Mouse (Mus musculus) erythroblast, embryonic 14.5 days (primary cell): ENCODE measurements around the gene Mmp11. TPM values are rescaled to one million over a fixed set of nuclear protein-coding genes. Genes with fewer than 3 reads are reported as not detected.

Source experiments
- H3K27me3 ChIP-seq: 2 replicates; pipeline ENCODE4 v1.6.1; 2012; ENCODE audit warnings: inconsistent platforms; ENCODE audit not compliant: control insufficient read depth
- H3K36me3 ChIP-seq: 2 replicates; pipeline ENCODE4 v1.6.1; 2012; ENCODE audit warnings: mild to moderate bottlenecking, inconsistent platforms; ENCODE audit not compliant: control insufficient read depth
- H3K4me1 ChIP-seq: 2 replicates; pipeline ENCODE4 v1.6.1; 2012; ENCODE audit warnings: inconsistent platforms; ENCODE audit not compliant: control insufficient read depth
- H3K4me3 ChIP-seq: replicated peaks from 2 replicates; pipeline ENCODE3; 2012; ENCODE audit warnings: moderate library complexity, mild to moderate bottlenecking, inconsistent platforms
- H3K9me3 ChIP-seq: 2 replicates; pipeline ENCODE4 v1.6.1; 2012; ENCODE audit warnings: low read length, inconsistent platforms, mixed read lengths; ENCODE audit not compliant: control insufficient read depth
- GATA1 ChIP-seq: IDR thresholded peaks from 2 replicates; pipeline ENCODE4 v1.6.1; 2012; ENCODE audit warnings: low read length, inconsistent platforms, mixed read lengths
- TAL1 ChIP-seq: IDR thresholded peaks from 3 replicates; pipeline ENCODE4 v1.6.1; 2012; ENCODE audit warnings: low read length, inconsistent platforms, mixed read lengths
- polyA plus RNA-seq: library from polyadenylated mRNA; stranded (reverse); fragments of >175 nt; gene quantifications from 2 replicates; pipeline ENCODE4 v1.2.3, GENCODE M21; 2012

Gene Mmp11
- polyA plus RNA-seq, 1 experiment: not detected

DNA sequence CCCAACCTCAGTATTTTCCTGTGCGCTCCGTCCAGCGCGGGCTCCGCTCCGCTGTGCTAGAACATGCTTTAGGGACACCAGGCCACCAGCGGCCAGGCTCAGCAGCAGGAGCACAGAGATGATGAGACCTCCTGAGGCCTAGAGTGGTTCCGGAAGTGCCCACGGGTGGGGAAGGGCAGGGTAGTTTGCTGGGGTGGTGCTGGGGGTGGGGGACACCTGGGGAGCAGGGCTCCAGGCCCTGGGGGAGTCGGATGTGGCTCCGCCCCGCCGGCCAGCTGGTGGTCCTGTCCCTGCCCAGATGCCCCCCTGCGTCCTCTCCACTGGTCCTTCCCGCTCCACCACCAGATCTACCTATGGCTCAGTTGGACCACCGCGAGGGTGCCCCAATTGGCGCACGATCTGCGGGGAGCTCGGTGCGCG is 14.5 kb upstream of the Mmp11 start:
- peaks cover 65% of the 10 kb centered on the region for H3K27me3 ChIP-seq

DNA sequence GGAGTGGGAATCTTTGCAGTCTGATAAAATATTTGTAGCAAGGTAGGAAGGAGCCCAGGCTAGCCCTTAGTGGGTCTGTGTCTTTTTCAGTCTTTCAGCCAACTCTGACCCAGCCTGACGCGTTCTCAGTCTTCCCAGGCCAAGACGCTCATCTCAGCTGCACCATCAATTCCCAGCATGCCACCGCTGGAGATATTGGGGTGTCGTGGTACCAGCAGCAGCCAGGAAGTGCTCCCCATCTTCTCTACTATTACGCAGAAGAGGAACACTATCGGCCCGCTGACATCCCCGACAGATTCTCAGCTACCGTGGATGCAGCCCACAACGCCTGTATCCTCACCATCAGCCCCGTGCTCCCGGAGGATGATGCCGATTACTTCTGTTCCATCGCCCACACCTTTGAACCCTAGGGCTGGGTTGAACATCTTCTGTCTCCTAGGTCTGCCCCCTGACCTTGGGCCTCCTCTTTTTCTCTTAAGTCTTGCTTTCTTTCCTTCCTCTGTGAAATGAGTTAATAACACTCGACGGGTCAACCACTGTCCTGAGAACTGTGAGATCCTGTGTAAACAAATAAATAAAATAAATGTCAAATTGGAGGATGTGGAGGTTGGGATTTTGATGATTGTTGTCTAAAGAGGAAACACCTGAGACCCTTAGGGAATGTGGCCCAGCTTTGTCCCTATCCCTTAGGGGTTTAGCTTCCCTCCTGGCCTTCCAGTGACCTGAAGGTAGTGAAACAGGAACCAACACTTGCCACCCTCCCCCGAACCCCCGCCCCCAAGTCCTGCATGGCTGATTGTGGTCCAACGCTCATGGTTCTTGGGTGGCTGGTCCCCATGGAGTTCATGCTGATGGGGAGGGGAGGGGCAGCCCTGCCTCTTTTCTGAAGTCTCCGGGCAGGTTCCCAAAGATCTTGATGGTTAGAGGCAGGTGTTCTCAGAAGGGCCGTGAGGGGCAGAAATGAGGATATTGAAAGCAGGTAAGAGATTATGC is 13.1 kb upstream of the Mmp11 start:
- Histone ChIP-seq H3K36me3 (no peaks in the 10 kb centered on the region), H3K9me3 (no peaks in the 10 kb centered on the region), H3K4me1 (peaks cover 18% of the 10 kb centered on the region), H3K27me3 (peaks cover 64% of the 10 kb centered on the region), H3K4me3 (no peak overlapping the region)
- TF ChIP-seq GATA1 (no peak), TAL1 (no peak)

More for the DNA sequence above, 14.5 kb upstream of the Mmp11 start:
- Histone ChIP-seq H3K9me3 (no peaks in the 10 kb centered on the region), H3K4me3 (peak overlapping the region; percentile 50), H3K4me1 (peaks cover 22% of the 10 kb centered on the region), H3K36me3 (no peaks in the 10 kb centered on the region)
- TF ChIP-seq GATA1 (no peak), TAL1 (no peak)

- Histone ChIP-seq H3K4me3 (no peak overlapping the region), H3K4me1 (peaks cover 19% of the 10 kb centered on the region), H3K9me3 (no peaks in the 10 kb centered on the region), H3K36me3 (no peaks in the 10 kb centered on the region), H3K27me3 (peaks cover 58% of the 10 kb centered on the region)
- no peak for TF ChIP-seq TAL1
- TF ChIP-seq GATA1: no peak
These were observed 11.8 kb upstream of the Mmp11 start for GRCm38 (mm10) chr10:75948079-75948478.

- Histone ChIP-seq H3K9me3 (no peaks in the 10 kb centered on the region), H3K36me3 (peaks cover 1% of the 10 kb centered on the region; the same call in 1 of the 2 replicates), H3K4me3 (no peak overlapping the region), H3K27me3 (peaks cover 49% of the 10 kb centered on the region), H3K4me1 (peaks cover 25% of the 10 kb centered on the region)
- no peak for TF ChIP-seq TAL1
- no peak for TF ChIP-seq GATA1
These were observed 9.6 kb upstream of the Mmp11 start for GRCm38 (mm10) chr10:75945896-75946295.

DNA sequence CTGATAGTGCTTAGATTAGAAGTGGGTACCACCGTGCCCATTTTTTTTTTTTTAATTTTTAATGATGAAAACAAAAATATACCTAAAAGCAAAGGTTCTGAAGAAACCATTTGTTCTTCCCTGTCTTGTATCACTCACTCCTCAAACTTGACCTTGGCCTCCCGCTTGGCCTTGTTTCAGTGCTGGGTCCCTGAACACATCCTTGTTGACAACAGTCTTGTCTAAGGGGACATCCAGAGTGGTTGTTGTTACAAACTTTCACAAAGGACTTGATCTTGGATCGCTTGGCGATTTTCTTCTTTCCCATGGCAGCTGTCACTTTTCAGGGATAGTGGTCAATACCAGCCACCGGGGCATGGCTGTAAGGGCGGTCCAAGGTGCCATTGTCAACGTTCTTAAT is 8.9 kb upstream of the Mmp11 start:
- Histone ChIP-seq H3K27me3 (peaks cover 43% of the 10 kb centered on the region), H3K4me3 (no peak overlapping the region), H3K9me3 (no peaks in the 10 kb centered on the region), H3K4me1 (peaks cover 27% of the 10 kb centered on the region), H3K36me3 (peaks cover 8% of the 10 kb centered on the region)
- TF ChIP-seq TAL1 (no peak), GATA1 (no peak)

- Histone ChIP-seq H3K27me3 (peaks cover 33% of the 10 kb centered on the region), H3K36me3 (peaks cover 15% of the 10 kb centered on the region), H3K9me3 (no peaks in the 10 kb centered on the region), H3K4me1 (peaks cover 36% of the 10 kb centered on the region), H3K4me3 (no peak overlapping the region)
- TF ChIP-seq TAL1: no peak
- no peak for TF ChIP-seq GATA1
These were observed 7.9 kb upstream of the Mmp11 start for GRCm38 (mm10) chr10:75944066-75944772.

DNA sequence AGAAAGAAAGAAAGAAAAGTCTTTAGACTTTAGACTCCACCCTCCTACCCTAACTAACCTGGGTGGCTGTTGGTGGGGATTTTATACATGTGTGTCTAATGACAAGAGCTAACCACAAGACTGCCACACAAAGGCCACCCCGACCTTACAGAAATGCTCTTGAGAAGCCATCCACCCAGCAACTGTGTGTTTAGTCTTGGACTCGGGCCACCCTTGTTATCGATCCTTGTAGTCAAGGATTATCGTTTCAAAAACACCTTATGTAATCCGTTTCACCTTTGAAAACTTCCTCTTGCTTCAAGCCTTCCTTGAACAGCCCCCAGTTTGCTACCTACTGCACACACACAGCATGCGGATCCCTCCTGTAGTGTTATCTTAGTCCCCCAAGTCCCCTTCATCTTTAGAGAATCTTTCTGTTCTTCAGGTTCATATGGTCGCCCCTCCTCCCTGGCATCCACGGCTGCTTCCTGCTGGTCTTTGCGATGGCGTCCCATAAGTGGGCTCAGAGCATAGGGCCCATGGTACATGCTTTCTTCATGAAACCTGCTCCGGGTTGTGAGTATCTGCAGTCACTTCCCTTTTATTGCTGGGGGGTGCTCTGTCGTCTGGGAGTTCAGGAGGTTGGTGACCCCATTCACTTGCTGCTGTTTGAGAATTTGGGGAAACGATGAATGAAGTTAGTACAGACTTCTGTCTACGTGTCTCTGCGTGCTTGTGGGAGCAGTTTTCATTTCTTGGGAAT is 6.6 kb upstream of the Mmp11 start, which contains the start of gene Vpreb3:
TSS of gene Vpreb3 (plus strand) at position 322 of the 742 bp plus-strand sequence.
- Histone ChIP-seq H3K36me3 (peaks cover 25% of the 10 kb centered on the region), H3K27me3 (peaks cover 20% of the 10 kb centered on the region), H3K4me3 (no peak within 1 kb of the TSS), H3K9me3 (no peaks in the 10 kb centered on the region), H3K4me1 (peaks cover 45% of the 10 kb centered on the region)
- no peak for TF ChIP-seq GATA1
- no peak for TF ChIP-seq TAL1

DNA sequence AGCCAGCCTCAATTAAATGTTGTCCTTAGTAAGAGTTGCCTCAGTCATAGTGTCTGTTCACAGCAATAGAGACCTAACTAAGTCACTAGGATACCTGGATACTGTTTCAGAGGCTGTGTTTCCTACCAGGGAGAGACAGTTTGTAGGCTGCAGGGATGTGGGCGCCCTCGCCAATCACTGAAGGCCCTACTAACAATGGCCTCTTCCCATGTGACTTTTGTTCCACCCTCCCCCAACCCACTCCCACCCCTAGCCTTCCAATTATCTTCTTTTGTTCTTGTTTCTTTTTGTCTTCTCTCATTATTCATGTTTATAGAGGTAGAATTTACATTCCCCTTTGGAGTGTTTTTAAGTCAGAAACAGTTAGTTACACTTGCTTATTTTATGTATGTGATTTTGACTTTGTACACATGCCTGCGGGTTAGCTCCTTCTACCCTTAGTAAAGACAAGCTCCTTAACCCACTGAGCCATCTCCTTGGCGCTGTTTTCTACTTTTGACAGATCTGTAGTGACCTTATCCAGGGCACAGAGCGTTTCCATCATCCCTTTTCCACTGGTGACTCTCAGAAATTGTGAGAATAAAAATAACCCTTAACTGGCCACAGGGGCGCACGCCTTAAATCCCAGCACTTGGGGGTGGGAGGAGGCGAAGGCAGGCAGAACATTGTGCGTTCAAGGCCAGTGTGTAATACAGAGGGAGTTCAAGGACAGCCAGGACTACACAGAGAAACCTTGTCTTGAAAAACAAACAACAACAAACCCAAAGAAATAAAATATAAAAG is 4.9 kb upstream of the Mmp11 start:
- peaks cover 13% of the 10 kb centered on the region for H3K27me3 ChIP-seq
- peaks cover 62% of the 10 kb centered on the region for H3K4me1 ChIP-seq
- peaks cover 42% of the 10 kb centered on the region for H3K36me3 ChIP-seq
- H3K9me3 ChIP-seq: no peaks in the 10 kb centered on the region
- no peak for TF ChIP-seq GATA1
- no peak for TF ChIP-seq TAL1
- no peak overlapping the region for H3K4me3 ChIP-seq
